Mouse (Mus musculus) bone marrow, adult 2 months (tissue): ENCODE results near the gene 2610008E11Rik.
"Not testable (repeated sequence)": the region's sequence is repeated elsewhere in the genome, so short reads cannot be mapped to it uniquely, and the experiment has no call there.

Source experiments
- CTCF ChIP-seq: fragments of 200-500 bp; IDR thresholded peaks from 2 replicates; pipeline ENCODE4 v1.5.1; 2011; ENCODE audit warnings: low read length, control low read depth; ENCODE audit not compliant: control insufficient read depth, insufficient read depth
- POLR2A ChIP-seq: fragments of 200-500 bp; IDR thresholded peaks from 2 replicates; pipeline ENCODE4 v1.6.1; 2011; ENCODE audit warnings: low read depth, mild to moderate bottlenecking, control low read depth, low read length, borderline replicate concordance; ENCODE audit not compliant: control insufficient read depth

- TF ChIP-seq POLR2A, CTCF: not testable (repeated sequence)
These were observed 40.0 kb downstream of the 2610008E11Rik start for GRCm38 (mm10) chr10:79057370-79057769.
